8 mouse cellular contexts compared by ENCODE assay signal in genomic region chr14:54192462-54192847, GRCm38 (mm10).
DNase-seq lines count a peak whose midpoint lies in the region; ATAC-seq and TF ChIP-seq lines count a peak whose summit lies in the region.

No protein-coding gene starts in this region.

- no peaks in the 10 kb centered on the region for H3K27me3 ChIP-seq in midbrain, postnatal 0 days (ENCODE audit: insufficient read depth, low read length)
- H3K27me3 ChIP-seq in midbrain, embryonic 14.5 days (ENCODE audit: control insufficient read depth, insufficient read depth, low read length) = no peaks in the 10 kb centered on the region

- peaks cover 15% of the 10 kb centered on the region; the same call in 1 of the 2 replicates for H3K4me1 ChIP-seq in midbrain, postnatal 0 days (ENCODE audit: insufficient read depth, low read length)
- H3K4me1 ChIP-seq in midbrain, embryonic 14.5 days (ENCODE audit: control insufficient read depth, insufficient read depth, low read length) = peaks cover 30% of the 10 kb centered on the region

- no peak overlapping the region for H3K9ac ChIP-seq in midbrain, postnatal 0 days (replicated peaks; ENCODE audit: low read length, poor library complexity, severe bottlenecking)
- no peak overlapping the region for H3K9ac ChIP-seq in midbrain, embryonic 14.5 days (replicated peaks; ENCODE audit: low read length)

- intact Hi-C loops in heart, postnatal 14 days (cut with DNase I) = no loop called here
- intact Hi-C loops in left cerebral cortex, postnatal 25 days (cut with DNase I) = no loop called here

- ATAC-seq in midbrain, postnatal 0 days (ENCODE audit: low FRiP score) = peak; percentile 44; the same call in 1 of the 2 replicates
- ATAC-seq in midbrain, embryonic 14.5 days (ENCODE audit: low FRiP score, low TSS enrichment) = no peak

- H3K27ac ChIP-seq in midbrain, postnatal 0 days (ENCODE audit: low read depth, low read length) = no peak overlapping the region
- no peak overlapping the region for H3K27ac ChIP-seq in midbrain, embryonic 14.5 days (replicated peaks; ENCODE audit: low read depth, low read length)

- H3K9me3 ChIP-seq in midbrain, postnatal 0 days (ENCODE audit: low read length) = no peaks in the 10 kb centered on the region
- H3K9me3 ChIP-seq in midbrain, embryonic 14.5 days (ENCODE audit: control insufficient read depth, low read length) = no peaks in the 10 kb centered on the region

- no peaks in the 10 kb centered on the region for H3K36me3 ChIP-seq in midbrain, postnatal 0 days (ENCODE audit: insufficient read depth, low read length)
- no peaks in the 10 kb centered on the region for H3K36me3 ChIP-seq in midbrain, embryonic 14.5 days (ENCODE audit: control insufficient read depth, insufficient read depth, low read length)

- H3K4me3 ChIP-seq in midbrain, postnatal 0 days (ENCODE audit: low read depth, low read length) = no peak overlapping the region
- no peak overlapping the region for H3K4me3 ChIP-seq in midbrain, embryonic 14.5 days (replicated peaks; ENCODE audit: low read depth, low read length)

- H3K4me2 ChIP-seq in midbrain, postnatal 0 days (ENCODE audit: low read depth, low read length, poor library complexity, severe bottlenecking) = no peak overlapping the region
- no peak overlapping the region for H3K4me2 ChIP-seq in midbrain, embryonic 14.5 days (ENCODE audit: low read length)

- no peak for TF ChIP-seq CTCF in midbrain, postnatal 0 days (IDR thresholded peaks at IDR 0.05)

- peak; percentile 20 to 29 for DNase-seq in frontal cortex, postnatal 10 days (ENCODE audit: low spot score in 2 of 2)
- DNase-seq in frontal cortex, postnatal 14 days (ENCODE audit: low spot score in 2 of 2) = no peak
- DNase-seq in midbrain, postnatal 0 days (ENCODE audit: low spot score) = peak; percentile 69
- DNase-seq in midbrain, embryonic 14.5 days = no peak
- DNase-seq in heart, postnatal 14 days = peak; percentile 35 to 52
- DNase-seq in left cerebral cortex, postnatal 25 days (ENCODE audit: low spot score in 2 of 2) = peak; percentile 16 to 57
- DNase-seq in ovary, postnatal 36 days (ENCODE audit: low spot score) = no peak
- no peak for DNase-seq in thymus, postnatal 14 days

- WGBS in midbrain, postnatal 0 days = 51% methylated on average over 3 of the region's 3 CpGs
- 72% methylated on average over 3 of the region's 3 CpGs for WGBS in midbrain, embryonic 14.5 days

Comparison
In these comparisons a context has a peak if more than half of its experiments do, and no peak if none do; other contexts are left out.
1. DNase-seq: peak in frontal cortex, postnatal 10 days (2 of 2), midbrain, postnatal 0 days (single experiment), heart, postnatal 14 days (2 of 2) and left cerebral cortex, postnatal 25 days (2 of 2); none in frontal cortex, postnatal 14 days (0 of 2), midbrain, embryonic 14.5 days (single experiment), ovary, postnatal 36 days (single experiment) and thymus, postnatal 14 days (single experiment).